Mouse (Mus musculus): ENCODE results near the gene Engase.

DNA sequence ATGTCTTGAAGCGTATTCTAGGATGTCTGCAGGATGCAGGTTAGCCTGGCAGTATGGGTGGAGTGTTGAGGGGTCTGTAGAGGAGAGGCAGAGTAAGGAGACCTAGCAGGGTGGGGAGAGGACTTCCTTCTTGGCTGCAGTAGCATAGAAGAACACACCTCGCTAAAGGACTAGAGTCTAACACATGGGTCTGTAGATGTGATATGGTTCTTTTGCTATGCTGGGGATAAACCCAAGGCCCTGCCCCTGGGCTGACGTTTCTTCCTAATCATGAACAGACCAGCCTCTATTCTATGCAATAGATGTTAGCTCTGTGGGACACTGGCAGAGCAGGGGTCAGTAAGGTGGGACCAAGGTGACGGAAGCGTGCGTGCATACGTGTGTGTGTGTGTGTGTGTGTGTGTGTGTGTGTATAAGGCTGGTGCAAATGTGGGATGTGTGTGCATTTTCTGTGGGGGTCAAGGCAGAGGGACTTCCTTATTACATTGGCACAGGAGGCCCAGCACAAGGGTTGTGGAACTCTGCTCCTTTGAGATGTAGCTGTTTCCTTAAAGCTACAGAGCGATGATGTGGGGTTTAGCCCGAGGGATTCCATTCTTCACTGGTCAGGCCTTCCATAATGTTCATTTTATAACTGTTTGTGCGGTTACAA, 7.0 kb upstream of the Engase start:
- no peak for TF ChIP-seq CTCF (IDR thresholded peaks at IDR 0.05; ENCODE audit: low read depth, low read length)
- TF ChIP-seq POLR2A (IDR thresholded peaks at IDR 0.05; ENCODE audit: borderline replicate concordance, low read depth, low read length): no peak

Data from bone marrow macrophage, adult 2 months (primary cell).